Mouse (Mus musculus) myocyte (in vitro differentiated cells): ENCODE measurements around the gene Zbtb20. TPM values are rescaled to one million over a fixed set of nuclear protein-coding genes. Genes with fewer than 3 reads are reported as not detected.

Experiments used
- H3K27me3 ChIP-seq: one replicate; pipeline ENCODE4 v1.6.1; 2011; ENCODE audit not compliant: control insufficient read depth, insufficient read depth, insufficient read length
- H3K36me3 ChIP-seq: one replicate; pipeline ENCODE4 v1.6.1; 2011; ENCODE audit not compliant: control insufficient read depth, insufficient read depth
- H3K4me2 ChIP-seq: one replicate; pipeline ENCODE4 v1.6.1; 2011; ENCODE audit warnings: low read depth, control low read depth
- H3K4me3 ChIP-seq: one replicate; pipeline ENCODE4 v1.5.1; 2011; ENCODE audit warnings: mild to moderate bottlenecking, control low read depth, moderate library complexity
- H3K79me2 ChIP-seq: one replicate; pipeline ENCODE4 v1.6.1; 2011; ENCODE audit not compliant: control insufficient read depth, insufficient read depth
- H3ac ChIP-seq: one replicate; pipeline ENCODE4 v1.6.1; 2011; ENCODE audit not compliant: control insufficient read depth, insufficient read length
- CEBPB ChIP-seq: IDR thresholded peaks from 2 replicates; pipeline ENCODE4 v1.6.1; 2011; ENCODE audit warnings: mild to moderate bottlenecking, moderate library complexity; ENCODE audit not compliant: poor library complexity, insufficient read depth, severe bottlenecking
- E2F4 ChIP-seq: IDR thresholded peaks from one replicate; pipeline ENCODE4 v1.6.1; 2011; ENCODE audit warnings: mild to moderate bottlenecking, control low read depth, moderate library complexity; ENCODE audit not compliant: insufficient read depth
- MAX ChIP-seq: IDR thresholded peaks from one replicate; pipeline ENCODE4 v1.6.1; 2011; ENCODE audit warnings: low read depth, mild to moderate bottlenecking, control low read depth
- MYOD1 ChIP-seq, 3 experiments: IDR thresholded peaks; one replicate each; pipeline ENCODE4 v1.6.1; 2011; ENCODE audit warnings: control low read depth in 2 of 3, low read depth in 2 of 3, mild to moderate bottlenecking in 2 of 3, moderate library complexity in 1 of 3; ENCODE audit not compliant: insufficient read length in 2 of 3, control insufficient read depth in 1 of 3
- MYOG ChIP-seq, 3 experiments: IDR thresholded peaks; one replicate each; pipeline ENCODE4 v1.6.1; 2011; ENCODE audit warnings: control low read depth in 2 of 3, low read depth in 2 of 3, mild to moderate bottlenecking in 2 of 3; ENCODE audit not compliant: insufficient read length in 2 of 3, control insufficient read depth in 1 of 3, insufficient read depth in 1 of 3
- POLR2A ChIP-seq: IDR thresholded peaks from one replicate; pipeline ENCODE4 v1.6.1; 2011; ENCODE audit warnings: low read depth, mild to moderate bottlenecking, control low read depth, moderate library complexity; ENCODE audit not compliant: insufficient read length
- POLR2AphosphoS2 ChIP-seq: IDR thresholded peaks from one replicate; pipeline ENCODE4 v1.6.1; 2011; ENCODE audit warnings: low read depth, control low read depth; ENCODE audit not compliant: insufficient read length
- REST ChIP-seq: IDR thresholded peaks from one replicate; pipeline ENCODE4 v1.6.1; 2011; ENCODE audit warnings: mild to moderate bottlenecking, control low read depth, moderate library complexity; ENCODE audit not compliant: insufficient read depth, insufficient read length
- SRF ChIP-seq: IDR thresholded peaks from one replicate; pipeline ENCODE4 v1.6.1; 2011; ENCODE audit warnings: low read depth; ENCODE audit not compliant: control insufficient read depth, insufficient read length
- TCF12 ChIP-seq: IDR thresholded peaks from one replicate; pipeline ENCODE4 v1.6.1; 2011; ENCODE audit warnings: mild to moderate bottlenecking, control low read depth; ENCODE audit not compliant: poor library complexity, insufficient read depth, severe bottlenecking
- TCF3 ChIP-seq: IDR thresholded peaks from one replicate; pipeline ENCODE4 v1.6.1; 2011; ENCODE audit warnings: low read depth, control low read depth; ENCODE audit not compliant: insufficient read length
- USF1 ChIP-seq: IDR thresholded peaks from one replicate; pipeline ENCODE4 v1.6.1; 2011; ENCODE audit warnings: low read depth, mild to moderate bottlenecking, control low read depth, moderate library complexity
- polyA plus RNA-seq: library from polyadenylated mRNA; unstranded; fragments of >200 nt; fragmentation: generic; extraction: Trizol; gene quantifications from one replicate; pipeline ENCODE4 v1.2.1, GENCODE M21; 2012; ENCODE audit warnings: missing spikeins

The Zbtb20 gene
- polyA plus RNA-seq, 1 experiment = 5.0 TPM

DNA sequence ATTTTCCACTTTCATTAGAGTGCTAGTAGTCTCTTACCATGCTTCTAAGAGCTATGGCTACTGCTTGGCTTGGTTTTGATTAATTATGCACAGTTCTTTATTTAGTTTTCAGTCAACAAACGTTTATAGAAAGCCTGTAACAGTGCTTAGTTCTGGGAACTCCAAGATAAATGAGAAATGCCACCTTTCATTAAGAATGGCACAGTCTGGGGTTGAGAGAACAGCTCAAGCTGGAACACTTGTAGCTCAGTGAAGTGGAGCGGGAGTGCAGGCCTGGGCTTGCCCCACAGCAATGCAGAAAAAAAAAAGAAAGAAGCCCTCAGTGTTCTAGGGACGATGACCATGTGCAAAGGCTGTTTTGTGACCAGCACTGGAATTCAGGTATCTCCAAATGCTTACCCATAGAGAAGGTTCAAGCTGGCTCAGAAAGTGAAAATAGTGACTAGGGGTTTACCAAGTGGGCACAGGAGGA, 589.7 kb downstream of the Zbtb20 start:
- Histone ChIP-seq H3K27me3 (no peaks in the 10 kb centered on the region), H3K4me2 (no peak overlapping the region), H3K36me3 (no peaks in the 10 kb centered on the region), H3K79me2 (no peaks in the 10 kb centered on the region), H3ac (no peak overlapping the region), H3K4me3 (no peak overlapping the region)
- TF ChIP-seq MYOG (IDR thresholded peaks at IDR 0.05; ENCODE audit: control insufficient read depth in 1 of 3, insufficient read depth in 1 of 3, insufficient read length in 2 of 3, low read depth in 2 of 3) (no peak), POLR2A (no peak), TCF3 (no peak), MYOD1 (IDR thresholded peaks at IDR 0.05; ENCODE audit: control insufficient read depth in 1 of 3, insufficient read length in 2 of 3, low read depth in 2 of 3) (no peak), TCF12 (no peak), SRF (no peak)

DNA sequence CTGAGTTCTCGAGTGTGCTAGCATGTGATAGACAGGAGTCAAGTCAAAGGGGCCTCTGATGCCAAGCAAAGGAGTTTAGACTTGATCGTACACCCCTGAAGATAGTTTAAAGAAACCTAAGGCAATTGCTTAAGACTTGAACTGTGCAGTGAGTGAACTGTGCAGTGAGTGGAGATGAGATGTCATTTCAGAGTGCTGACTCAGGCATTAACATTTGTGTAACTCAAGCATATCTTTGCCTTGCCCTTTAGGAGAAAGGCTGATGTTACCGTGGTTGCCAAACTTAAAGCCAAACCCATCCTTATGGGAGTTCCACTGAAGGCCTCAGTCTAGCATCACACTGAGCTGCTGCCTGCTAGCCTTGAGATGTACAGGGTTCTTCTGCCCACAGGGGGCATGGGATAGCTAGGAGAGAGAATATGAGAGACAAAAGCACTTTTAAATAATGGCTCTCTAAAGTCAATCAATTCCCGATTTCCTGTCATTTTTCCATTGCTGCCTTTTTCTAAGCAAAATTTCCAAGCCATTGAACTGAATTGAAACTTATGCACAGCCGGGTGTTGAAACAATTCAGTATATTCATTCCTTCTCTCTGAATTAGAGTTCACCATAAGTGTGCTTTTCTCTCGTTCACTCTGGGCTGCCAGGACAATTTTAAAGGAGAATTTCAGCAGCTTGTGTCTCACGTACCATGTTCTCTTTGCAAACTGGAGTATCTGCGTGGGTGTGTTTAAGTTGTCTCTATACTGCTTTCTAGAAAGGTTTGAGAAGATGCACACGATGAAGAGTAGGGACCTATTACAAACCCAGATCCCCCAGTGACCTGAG, 590.5 kb downstream of the Zbtb20 start:
- Histone ChIP-seq H3K27me3 (no peaks in the 10 kb centered on the region), H3K4me2 (no peak overlapping the region), H3K4me3 (no peak overlapping the region), H3K79me2 (no peaks in the 10 kb centered on the region), H3K36me3 (no peaks in the 10 kb centered on the region), H3ac (no peak overlapping the region)
- no peak for TF ChIP-seq MYOD1 (IDR thresholded peaks at IDR 0.05; ENCODE audit: control insufficient read depth in 1 of 3, insufficient read length in 2 of 3, low read depth in 2 of 3)
- TF ChIP-seq USF1 = no peak
- TF ChIP-seq POLR2A = no peak
- TF ChIP-seq POLR2AphosphoS2 = no peak
- TF ChIP-seq E2F4 = no peak
- no peak for TF ChIP-seq TCF3
- no peak for TF ChIP-seq MAX
- no peak for TF ChIP-seq REST
- TF ChIP-seq MYOG (IDR thresholded peaks at IDR 0.05; ENCODE audit: control insufficient read depth in 1 of 3, insufficient read depth in 1 of 3, insufficient read length in 2 of 3, low read depth in 2 of 3) = no peak
- TF ChIP-seq TCF12 = no peak
- no peak for TF ChIP-seq SRF
- TF ChIP-seq CEBPB = no peak

DNA sequence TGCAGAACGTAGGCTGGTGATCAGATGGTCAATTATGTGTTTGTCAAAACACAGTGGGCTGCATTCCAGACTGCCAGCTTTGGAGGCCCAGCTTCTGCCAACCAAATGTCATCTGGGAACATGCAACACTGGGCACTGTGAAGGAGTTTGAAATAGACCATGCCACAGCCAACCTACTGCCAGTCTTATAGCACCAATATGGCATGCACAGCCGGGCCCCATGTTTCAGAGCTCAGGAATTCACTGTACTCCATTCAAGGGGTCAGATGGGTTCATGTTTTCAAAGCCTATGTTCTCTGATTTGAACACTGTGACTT, 591.0 kb downstream of the Zbtb20 start:
- Histone ChIP-seq H3K4me3 (no peak overlapping the region), H3K36me3 (no peaks in the 10 kb centered on the region)
- TF ChIP-seq E2F4 = no peak

DNA sequence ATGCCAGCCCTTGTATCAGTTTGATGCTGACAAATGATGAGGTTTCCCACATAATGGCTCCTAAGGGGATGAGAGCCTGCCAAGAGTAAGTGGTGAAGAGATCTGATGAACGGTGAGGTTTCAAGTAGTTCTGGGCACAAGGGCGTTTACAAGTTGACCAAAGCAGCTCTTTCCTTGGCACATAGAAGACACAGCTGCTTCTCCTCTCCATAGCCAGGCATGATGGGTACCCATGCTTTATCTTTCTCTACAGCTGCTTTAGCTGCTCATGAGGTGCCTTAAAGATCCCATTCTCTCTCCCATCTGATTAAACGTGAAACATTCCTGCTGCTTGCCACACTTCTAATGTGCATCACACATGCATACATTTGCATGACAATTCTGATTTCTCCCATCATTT, 595.4 kb downstream of the Zbtb20 start:
- H3K4me3 ChIP-seq = no peak overlapping the region
- no peaks in the 10 kb centered on the region for H3K79me2 ChIP-seq
- TF ChIP-seq MYOD1 (IDR thresholded peaks at IDR 0.05; ENCODE audit: control insufficient read depth in 1 of 3, insufficient read length in 2 of 3, low read depth in 2 of 3) (peak; percentile 45 to 57 (median 56)), SRF (no peak), POLR2AphosphoS2 (no peak), REST (no peak), TCF3 (no peak), CEBPB (no peak), MYOG (IDR thresholded peaks at IDR 0.05; ENCODE audit: control insufficient read depth in 1 of 3, insufficient read depth in 1 of 3, insufficient read length in 2 of 3, low read depth in 2 of 3) (peak in 1 of 3 experiments; percentile 49), E2F4 (no peak), USF1 (no peak), MAX (no peak)
- H3K36me3 ChIP-seq = no peaks in the 10 kb centered on the region
- H3K27me3 ChIP-seq = no peaks in the 10 kb centered on the region
- H3K4me2 ChIP-seq = no peak overlapping the region
- no peak overlapping the region for H3ac ChIP-seq

More for the DNA sequence above, 591.0 kb downstream of the Zbtb20 start:
- Histone ChIP-seq H3K27me3 (no peaks in the 10 kb centered on the region), H3ac (no peak overlapping the region), H3K4me2 (no peak overlapping the region), H3K79me2 (no peaks in the 10 kb centered on the region)

DNA sequence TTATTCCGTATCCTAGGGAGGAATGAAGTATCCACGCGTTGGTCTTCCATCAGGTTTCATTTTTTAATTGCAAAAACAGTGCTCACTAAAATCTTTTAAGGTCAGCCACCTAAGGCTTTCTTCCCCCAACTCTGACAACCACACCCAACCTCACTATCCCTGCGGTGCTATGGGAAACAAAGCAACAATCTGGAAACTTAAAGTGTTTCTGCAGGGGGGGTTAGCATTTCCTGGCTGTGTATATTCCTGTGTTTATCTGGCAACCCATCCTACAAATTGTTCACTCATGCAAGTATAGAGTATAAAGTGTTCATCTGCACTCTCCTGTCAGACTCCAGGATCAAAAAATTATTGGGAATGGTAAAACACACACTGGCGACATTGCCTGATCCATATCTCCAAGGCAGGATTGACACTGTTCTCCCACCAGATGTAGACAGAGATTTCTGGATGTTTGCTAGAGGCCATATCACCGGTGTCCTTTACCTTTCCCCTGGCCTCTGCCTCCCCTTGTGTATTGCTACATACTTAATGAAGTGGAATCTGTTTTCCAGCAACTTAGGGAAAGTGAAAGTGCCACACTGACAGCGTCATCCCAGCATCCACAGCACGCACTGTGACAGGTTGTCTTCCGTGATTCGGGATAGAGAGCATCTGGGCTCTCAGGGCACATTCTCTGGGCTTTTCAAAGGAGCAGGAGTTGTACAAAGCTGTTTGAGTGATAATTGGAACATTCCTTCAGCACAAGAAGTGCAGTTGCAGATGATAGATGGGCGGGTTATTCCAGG, 599.5 kb downstream of the Zbtb20 start:
- no peak overlapping the region for H3K4me2 ChIP-seq
- no peak overlapping the region for H3ac ChIP-seq
- no peak overlapping the region for H3K4me3 ChIP-seq

More for the DNA sequence above, 599.5 kb downstream of the Zbtb20 start:
- Histone ChIP-seq H3K79me2 (no peaks in the 10 kb centered on the region), H3K36me3 (no peaks in the 10 kb centered on the region), H3K27me3 (no peaks in the 10 kb centered on the region)
- TF ChIP-seq POLR2AphosphoS2 = no peak
